Mouse (Mus musculus) activated CD4-positive, CD25-positive, alpha-beta regulatory T cell (primary cell): Measurements from ENCODE around the gene Wdr63. TPM values are rescaled to one million over a fixed set of nuclear protein-coding genes. Genes with fewer than 3 reads are reported as not detected.

Source experiments
- polyA plus RNA-seq, 2 experiments: library from polyadenylated mRNA; unstranded; fragments of 100-300 nt; shearing (Covaris generic); gene quantifications; one replicate each; pipeline ENCODE4 v1.2.1; 2017

Wdr63 gene
- not detected for polyA plus RNA-seq

GRCm38 (mm10) chr3:146107921-146108571 is at the start of gene Wdr63:
Wdr63 (minus strand) TSS chr3:146108130.

GRCm38 (mm10) chr3:146149156-146150057 is 41.5 kb upstream of the Wdr63 start, which contains the start of gene Mcoln2:
Mcoln2 (plus strand) TSS chr3:146149833.

GRCm38 (mm10) chr3:146117258-146117996 is 9.5 kb upstream of the Wdr63 start, which contains the start of gene Mcoln3:
Mcoln3 (plus strand) TSS chr3:146117450.

Other genes with a start within 250 kb of the Wdr63 start
- gene Bcl10, start 185.3 kb downstream of the Wdr63 start, polyA plus RNA-seq: 10 to 100 TPM; 94.8 to 96.7 TPM
- gene 2410004B18Rik, start 170.1 kb downstream of the Wdr63 start, polyA plus RNA-seq: 10 to 100 TPM; 45.8 to 55.1 TPM
- gene Syde2, start 120.3 kb downstream of the Wdr63 start, polyA plus RNA-seq: under 1 TPM; 0.17 to 0.20 TPM
- gene Mcoln3, start 9.3 kb upstream of the Wdr63 start, polyA plus RNA-seq: 1 to 10 TPM; 2.6 to 4.8 TPM
- 1 to 10 TPM; 2.7 to 4.3 TPM for gene Mcoln2, start 41.7 kb upstream of the Wdr63 start, polyA plus RNA-seq
- gene Lpar3, start 112.8 kb upstream of the Wdr63 start, polyA plus RNA-seq: 1 to 10 TPM in 1 of 2 experiments, not detected in 1; 2.5 TPM